Mouse (Mus musculus) frontal cortex, postnatal 10 days (tissue): ENCODE results near the gene 5730596B20Rik.

Source experiments
- DNase-seq, 2 experiments: peaks; one replicate each; pipeline ENCODE4 v3.0.0; 2022; ENCODE audit warnings: low spot score in 2 of 2, mixed read lengths in 1 of 2

5730596B20Rik gene

GRCm38 (mm10) chr6:52177061-52177735, at the start of gene 5730596B20Rik:
Gene 5730596B20Rik (plus strand): TSS chr6:52177498.
- no peak for DNase-seq

GRCm38 (mm10) chr6:52137841-52138535, 39.3 kb upstream of the 5730596B20Rik start:
- DNase-seq = no peak

DNA sequence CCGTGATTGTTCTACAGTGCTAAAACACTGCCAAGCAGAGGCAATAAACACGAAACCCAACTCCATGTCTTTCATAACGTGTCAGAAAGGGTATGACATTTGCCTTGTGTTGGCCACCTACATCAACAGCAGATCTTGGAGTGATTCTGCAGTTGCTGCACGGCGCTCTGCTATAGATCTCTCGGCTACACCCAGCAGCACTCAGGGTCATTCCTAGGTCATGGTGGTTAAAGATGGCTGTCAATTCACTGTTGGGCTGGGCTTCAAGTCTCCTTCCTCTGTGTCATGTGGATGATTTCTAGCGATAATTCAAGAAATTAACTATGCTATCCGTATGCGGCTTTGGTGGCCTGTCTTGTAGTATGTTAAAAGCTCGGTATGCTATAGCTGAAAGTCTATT, 38.7 kb upstream of the 5730596B20Rik start:
- DNase-seq = no peak

DNA sequence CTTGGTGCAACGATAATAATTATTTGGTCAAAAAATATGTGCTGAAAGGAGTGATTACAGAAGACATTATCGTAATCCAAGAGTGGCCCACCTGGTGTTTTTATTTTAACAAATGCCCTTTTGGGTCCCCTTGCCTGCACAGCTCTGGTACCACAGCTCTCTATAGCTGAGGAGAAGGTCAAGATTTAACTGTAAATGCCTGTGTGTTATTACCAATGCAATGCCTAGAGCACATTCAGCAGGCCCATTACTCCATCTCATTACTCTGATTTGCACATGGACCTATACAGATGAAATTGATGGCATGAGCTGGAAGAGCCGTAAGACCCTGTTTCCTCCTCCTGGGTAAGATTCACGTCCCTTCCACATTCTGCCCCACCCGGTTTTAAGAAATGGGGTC, 38.2 kb upstream of the 5730596B20Rik start:
- no peak for DNase-seq

- DNase-seq = no peak
These were observed 26.8 kb upstream of the 5730596B20Rik start for GRCm38 (mm10) chr6:52150401-52150966.

DNA sequence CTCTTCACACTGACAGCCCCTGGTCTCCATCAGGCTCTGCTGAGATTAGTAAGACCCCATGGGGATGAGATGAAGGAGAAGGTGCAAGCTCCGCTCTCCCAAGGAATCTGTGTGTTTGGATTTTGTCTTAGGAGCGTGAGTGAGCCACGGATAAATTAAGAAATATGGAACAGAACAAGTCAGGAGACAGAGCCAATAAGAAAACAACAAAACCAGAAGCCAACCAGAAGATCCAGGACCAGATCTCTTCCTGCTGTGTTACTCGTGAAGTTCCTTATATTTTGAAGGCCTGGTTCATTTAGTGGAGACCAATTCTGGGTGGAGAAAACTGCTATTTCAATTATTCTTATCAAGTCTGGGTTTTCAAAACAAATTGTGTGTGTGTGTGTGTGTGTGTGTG, 25.7 kb upstream of the 5730596B20Rik start:
- DNase-seq = no peak

DNA sequence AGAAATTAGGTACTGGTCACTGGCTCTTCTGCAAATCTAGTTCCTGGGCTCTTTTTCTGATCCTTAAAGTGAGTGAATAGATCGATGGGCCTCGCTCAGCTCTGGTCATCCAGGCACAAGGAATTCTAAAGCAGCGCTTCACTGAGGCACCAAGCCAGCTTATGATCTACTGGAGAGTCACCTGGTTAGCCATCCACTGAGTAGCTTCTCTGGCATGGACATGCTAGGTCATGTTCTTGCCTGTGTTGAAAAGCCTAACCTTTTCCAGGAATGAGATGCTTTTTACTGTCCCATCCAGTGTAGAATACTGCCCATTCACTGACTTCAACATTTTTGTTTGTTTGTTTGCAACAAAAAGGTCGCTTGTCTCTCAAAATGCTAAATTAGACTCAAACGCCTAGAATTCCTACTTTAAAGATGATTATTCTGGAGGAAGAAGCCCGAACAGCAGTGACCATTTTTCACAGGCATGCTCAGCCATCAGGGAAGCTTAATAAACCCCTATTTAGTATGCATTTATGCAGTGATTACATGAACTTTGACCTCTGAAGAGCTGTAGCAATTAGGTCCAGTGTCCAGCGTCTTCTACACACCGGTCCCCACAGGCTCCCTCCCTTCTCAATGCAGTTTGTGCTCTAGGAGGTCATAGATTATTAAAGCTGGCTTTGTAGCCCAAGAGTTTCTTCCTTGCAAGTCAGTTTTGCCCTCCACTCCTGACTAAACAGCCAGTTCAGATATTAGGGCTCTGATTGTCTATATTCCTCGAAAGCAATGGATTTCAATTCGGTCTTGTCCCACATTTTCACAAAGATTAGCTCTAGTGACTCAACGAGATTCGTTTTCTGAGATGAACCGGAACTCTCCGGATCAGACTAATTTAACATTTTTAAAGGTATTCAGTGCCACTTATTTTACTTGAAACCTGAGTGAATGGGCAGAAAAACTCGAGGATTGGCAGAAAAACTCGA, 24.8 kb upstream of the 5730596B20Rik start:
- DNase-seq = no peak

DNA sequence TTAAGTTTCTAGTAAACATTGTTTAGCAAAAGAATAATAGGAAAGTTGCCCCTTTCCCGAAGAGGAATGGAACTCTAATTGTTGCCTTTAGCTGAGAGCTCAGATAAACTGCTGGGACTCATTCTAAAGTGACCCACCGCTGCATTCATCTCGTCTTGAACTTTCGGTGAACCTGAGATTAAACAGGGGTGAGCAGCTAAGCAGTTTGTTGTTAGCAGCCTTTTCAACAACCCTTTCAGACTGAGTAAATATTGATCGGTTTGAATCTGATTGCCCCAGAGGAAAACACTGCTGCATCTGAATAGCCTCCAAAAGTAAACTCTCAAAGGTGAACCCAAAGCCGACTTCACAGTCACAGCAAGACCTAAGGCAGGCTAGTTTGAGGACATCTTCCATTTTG, 24.0 kb upstream of the 5730596B20Rik start:
- no peak for DNase-seq

GRCm38 (mm10) chr6:52154044-52154443, 23.3 kb upstream of the 5730596B20Rik start:
- no peak for DNase-seq

DNA sequence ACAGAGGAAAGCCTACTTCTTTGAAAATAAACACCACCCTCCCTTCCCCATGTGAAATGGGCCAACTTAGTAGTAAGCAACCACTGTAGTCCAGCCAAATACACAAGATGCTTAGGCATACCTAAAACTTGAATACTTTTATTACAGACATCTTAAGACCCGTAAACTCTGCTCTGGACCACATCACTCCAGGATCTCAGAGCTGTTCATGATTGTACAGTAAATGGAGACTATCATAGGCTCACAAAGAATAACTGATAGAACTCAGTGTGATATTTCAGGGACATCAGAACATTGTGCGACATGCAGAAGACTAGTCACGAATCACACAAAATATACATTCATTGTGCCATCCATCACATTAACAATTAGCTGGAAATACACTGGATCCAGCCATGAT, 21.8 kb upstream of the 5730596B20Rik start:
- no peak for DNase-seq

DNA sequence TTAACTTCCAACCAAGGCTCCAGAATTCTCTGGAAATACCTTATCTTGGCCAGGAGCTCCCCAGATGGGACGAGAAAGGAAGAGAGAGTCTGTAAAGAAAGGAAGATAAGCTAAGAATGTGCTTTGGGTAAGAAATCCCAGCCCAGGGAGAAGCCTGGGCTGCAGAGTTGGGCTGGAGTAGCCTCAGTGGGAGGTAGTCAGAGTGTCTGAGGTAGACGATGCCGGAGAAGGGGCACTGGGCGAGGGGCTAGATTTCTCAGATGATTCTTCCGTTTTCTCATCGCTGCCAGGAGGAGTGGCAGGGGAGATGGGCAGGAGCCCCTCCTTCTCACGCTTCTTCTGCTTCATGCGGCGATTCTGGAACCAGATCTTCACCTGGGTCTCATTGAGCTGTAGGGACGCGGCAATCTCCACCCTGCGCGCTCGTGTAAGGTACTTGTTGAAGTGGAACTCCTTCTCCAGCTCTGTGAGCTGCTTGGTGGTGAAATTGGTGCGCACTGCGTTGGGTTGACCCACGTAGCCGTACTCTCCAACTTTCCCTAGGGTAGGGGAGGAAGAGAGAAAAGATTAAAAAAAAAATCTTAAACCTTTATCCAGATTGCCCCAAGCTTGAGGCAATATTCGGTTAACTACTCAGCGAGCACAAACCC, 20.6 kb upstream of the 5730596B20Rik start:
- DNase-seq = no peak

DNA sequence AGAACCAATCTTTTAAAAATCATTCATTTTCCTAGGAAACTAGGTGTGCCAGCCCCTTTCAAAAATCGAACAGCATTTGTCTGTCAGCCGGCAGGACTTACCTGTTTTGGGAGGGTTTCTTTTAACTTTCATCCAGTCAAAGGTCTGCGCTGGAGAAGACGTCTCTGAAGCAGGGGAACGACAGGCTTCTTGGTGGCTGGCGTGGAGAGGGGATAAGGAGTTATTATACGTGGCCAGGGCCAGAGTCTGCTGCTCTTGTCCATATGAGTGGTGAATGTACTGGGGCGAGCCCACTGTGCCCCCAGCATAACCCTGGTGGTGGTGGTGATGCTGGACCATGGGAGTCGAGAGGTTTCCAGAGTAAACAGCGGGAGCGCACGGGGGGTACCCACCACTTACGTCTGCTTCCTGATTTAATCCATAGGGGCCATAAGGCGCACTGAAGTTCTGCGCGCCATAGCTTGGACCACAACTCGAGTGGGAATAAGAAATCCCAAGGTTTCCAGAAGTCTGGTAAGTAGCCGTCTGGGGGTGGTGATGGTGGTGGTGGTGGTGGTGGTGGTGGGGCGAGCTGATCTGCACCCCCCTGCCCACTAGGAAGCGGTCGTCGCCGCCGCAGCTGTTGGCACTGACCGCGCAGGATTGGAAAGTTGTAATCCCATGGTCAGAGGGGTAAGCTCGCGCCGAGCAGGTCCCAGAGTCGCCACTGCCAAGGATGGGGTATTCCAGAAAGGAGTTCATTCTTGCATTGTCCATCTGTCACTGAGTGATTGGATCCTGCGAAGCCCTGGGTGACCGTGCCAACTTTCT, 19.6 kb upstream of the 5730596B20Rik start:
- no peak for DNase-seq

DNA sequence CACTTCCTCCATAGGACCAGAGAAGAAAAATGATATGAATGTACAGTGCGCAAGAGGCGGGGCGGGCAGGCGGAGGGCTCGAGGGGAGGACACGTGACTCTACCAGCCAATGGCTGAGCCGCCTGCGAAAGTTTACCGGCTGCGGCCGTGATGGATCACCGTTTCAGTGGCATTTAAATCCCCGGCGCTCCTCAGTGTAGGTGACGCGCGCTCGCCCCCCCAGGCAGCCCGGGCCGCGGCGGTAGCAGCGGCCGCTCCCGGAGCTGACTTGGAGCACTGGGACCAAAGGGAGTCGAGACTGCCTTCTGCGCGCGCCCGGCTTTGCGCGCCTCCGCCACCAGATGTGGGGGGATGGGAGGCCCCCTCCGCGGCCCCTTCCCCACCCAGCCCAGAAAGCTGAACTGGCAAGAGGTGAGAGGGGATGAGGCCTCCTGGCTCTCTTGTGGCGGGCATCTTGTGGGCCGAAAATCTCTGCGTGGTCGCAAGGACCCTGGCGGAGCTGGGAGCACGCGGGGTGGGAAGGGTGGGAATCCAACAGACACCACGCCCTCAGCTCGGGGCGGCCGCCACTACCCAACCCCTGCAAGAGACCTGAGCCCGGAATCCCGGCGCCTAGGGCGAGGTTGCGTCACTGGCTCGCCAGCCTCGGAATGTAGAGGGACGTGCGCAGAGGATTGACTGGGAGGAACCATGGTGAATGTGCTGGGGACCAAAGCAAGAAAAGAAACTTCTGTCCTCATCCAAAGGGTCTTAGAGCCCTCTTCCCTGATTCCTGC, 18.8 kb upstream of the 5730596B20Rik start, which contains the start of gene Hoxa1:
Hoxa1 (minus strand) TSS at position 42 of the 776 bp plus-strand sequence.
- DNase-seq = no peak

- no peak for DNase-seq
These were observed 18.0 kb upstream of the 5730596B20Rik start for GRCm38 (mm10) chr6:52159164-52159761.

DNA sequence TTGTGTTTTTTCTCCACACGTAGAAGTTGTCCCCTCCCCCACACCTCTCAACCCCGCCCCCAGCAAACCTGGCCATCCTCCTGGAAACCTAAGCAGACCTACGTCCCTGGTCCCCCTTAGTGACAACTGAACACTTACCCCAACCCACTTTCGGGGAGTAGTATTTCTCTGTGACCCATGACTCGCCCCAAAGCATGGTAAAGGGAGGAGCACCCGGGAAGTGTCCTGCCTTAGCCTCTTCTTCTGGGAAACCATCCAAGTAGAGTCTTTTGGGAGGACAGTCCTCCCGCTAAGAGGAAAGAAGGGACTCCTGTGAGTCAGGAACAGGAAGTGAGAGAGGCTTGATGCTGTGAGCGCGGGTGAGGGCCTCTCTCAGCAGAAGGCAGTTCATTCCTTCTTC, 17.3 kb upstream of the 5730596B20Rik start:
- no peak for DNase-seq

DNA sequence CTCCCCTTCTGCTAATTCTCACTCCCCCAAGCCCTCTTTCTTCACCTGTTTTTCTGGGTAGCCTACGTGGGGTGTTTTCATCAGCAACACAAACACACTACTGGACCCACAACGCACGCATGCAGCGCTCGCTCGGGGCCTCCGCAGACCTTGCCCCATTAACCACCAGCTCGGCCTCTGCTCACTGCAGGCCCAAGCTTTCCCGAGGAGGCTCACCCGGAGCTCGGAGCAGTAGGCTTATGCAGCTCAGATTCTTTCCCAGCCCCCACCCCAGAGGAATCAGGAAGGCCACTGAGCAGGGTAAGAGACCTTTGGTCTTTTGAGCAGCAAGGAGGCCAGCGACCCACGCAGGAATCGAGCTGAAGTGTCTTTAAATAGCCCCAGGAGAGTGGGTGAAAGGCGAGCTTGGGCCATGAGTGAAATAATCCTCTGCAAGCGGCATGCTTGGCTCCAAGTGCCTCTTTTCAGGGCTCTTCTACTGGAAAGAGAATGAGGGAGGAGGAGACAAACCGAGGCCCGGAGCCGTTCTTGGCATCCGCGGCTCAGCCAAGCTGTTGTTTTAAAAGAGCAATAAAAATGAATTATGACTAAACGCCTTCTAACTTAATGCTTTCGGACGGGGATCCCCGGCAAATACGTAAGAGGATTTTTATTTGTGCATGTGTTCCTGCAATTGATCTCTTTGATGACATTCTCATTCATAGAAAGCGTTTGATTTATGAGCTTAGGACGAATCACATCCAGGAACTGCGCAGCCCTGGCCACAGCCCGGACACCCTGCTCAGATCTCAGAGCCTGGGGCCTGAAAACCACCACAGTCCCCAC, 16.6 kb upstream of the 5730596B20Rik start:
- DNase-seq = no peak

DNA sequence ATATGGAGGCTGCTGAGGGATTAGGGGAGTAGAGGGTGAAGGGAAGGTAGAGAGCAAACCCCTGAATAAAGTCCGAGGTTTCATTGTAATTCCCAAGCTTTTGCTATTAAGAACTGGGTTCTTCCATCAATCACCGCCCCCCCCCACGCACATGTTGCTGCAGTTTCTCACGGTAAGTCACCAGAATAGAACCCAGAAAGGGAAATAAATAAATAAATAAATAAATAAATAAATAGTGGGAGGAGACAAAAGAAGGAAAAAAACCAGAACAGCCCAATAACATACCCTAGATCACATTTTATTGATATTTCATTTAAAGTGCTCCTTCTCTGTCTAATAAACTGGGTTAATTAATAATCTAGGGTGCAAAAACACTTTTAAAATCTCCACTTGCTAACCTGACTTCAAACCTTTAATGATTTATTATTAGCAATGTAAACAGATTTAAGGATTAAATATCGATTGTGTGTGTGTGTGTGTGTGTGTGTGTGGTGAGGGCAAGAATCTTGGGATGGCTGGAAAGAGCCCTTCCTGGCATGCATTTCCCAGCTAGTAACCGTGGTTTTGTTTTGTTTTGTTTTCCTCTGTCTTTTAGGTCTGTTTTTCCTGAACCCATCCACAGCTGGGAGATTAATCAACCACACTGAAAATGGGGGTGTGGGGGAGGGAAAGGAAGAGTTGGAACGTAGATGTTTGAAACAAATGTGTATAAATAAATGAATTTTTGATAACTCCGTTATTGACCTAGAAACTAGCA, 15.8 kb upstream of the 5730596B20Rik start:
- DNase-seq = no peak

- DNase-seq = no peak
These were observed 15.3 kb upstream of the 5730596B20Rik start for GRCm38 (mm10) chr6:52162093-52162380.
